In the genomic region with DNA sequence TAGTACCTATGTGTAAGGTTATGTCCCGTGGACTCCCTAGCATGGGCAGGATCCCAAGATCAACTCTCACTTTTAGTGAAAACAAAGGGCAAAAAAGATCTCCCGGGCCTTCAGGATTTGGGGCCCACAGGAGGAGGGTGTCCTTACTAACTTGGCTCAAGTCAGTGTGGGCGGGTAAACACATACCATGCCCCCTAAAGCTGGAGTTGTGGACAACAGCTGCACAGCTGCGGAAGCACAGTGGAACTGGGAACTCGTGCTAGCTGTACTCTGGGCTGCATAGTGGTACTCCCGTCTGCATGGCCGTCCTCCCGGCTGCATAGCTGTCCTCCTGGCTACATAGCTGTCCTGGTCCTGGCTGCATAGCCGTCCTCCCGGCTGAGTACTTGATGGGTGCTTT, we compare ENCODE assay signal across 10 mouse cellular contexts. TPM values are rescaled to one million over a fixed set of nuclear protein-coding genes. Genes with fewer than 3 reads are reported as not detected.
DNase-seq lines count a peak whose midpoint lies in the region; ATAC-seq and TF ChIP-seq lines count a peak whose summit lies in the region.
"Had no signal": no experiment of that assay in that cellular context is flagged by ENCODE, and none has a peak within 500 bp of the region (broad histone marks: within the 10 kb centered on the region; RNA-seq: fewer than 3 reads in every experiment).

No protein-coding gene starts in this region.

- no peaks in the 10 kb centered on the region for H3K36me3 ChIP-seq in megakaryocyte, embryonic 14.5 days (replicated peaks; ENCODE audit: low read length)
- H3K36me3 ChIP-seq in limb, embryonic 12.5 days = no peaks in the 10 kb centered on the region
- no peaks in the 10 kb centered on the region for H3K36me3 ChIP-seq in stomach, embryonic 16.5 days (ENCODE audit: control insufficient read depth, insufficient read depth, low read length)

- DNase-seq in gastrocnemius, adult 2 months = no peak
- no peak for DNase-seq in gastrocnemius, postnatal 25 days
- DNase-seq in thymus, postnatal 0 days (ENCODE audit: low spot score) = no peak
- DNase-seq in layer of hippocampus, adult 8-10 months (ENCODE audit: low spot score in 2 of 2) = no peak

- no peaks in the 10 kb centered on the region for H3K9me3 ChIP-seq in megakaryocyte, embryonic 14.5 days
- no peaks in the 10 kb centered on the region for H3K9me3 ChIP-seq in limb, embryonic 12.5 days
- H3K9me3 ChIP-seq in stomach, embryonic 16.5 days (replicated peaks; ENCODE audit: control insufficient read depth, low read length) = no peaks in the 10 kb centered on the region

- H3K4me3 ChIP-seq in gastrocnemius, adult 2 months = peak overlapping the region; percentile 71
- H3K4me3 ChIP-seq in megakaryocyte, embryonic 14.5 days (replicated peaks) = peak overlapping the region; percentile 57
- H3K4me3 ChIP-seq in limb, embryonic 12.5 days (replicated peaks) = no peak overlapping the region
- H3K4me3 ChIP-seq in stomach, embryonic 16.5 days (replicated peaks; ENCODE audit: low read length) = no peak overlapping the region

- H3K4me1 ChIP-seq in megakaryocyte, embryonic 14.5 days = peaks cover 54% of the 10 kb centered on the region
- peaks cover 47% of the 10 kb centered on the region for H3K4me1 ChIP-seq in limb, embryonic 12.5 days (replicated peaks)
- H3K4me1 ChIP-seq in stomach, embryonic 16.5 days (ENCODE audit: control insufficient read depth, insufficient read depth, low read length) = peaks cover 23% of the 10 kb centered on the region

- H3K27ac ChIP-seq in gastrocnemius, adult 2 months = peak overlapping the region; percentile 94
- peak overlapping the region; percentile 59; the same call in 1 of the 2 replicates for H3K27ac ChIP-seq in limb, embryonic 12.5 days
- peak overlapping the region; percentile 86 for H3K27ac ChIP-seq in stomach, embryonic 16.5 days (ENCODE audit: low read length)

- H3K4me2 ChIP-seq in limb, embryonic 12.5 days = no peak overlapping the region
- peak overlapping the region; percentile 64; the same call in 1 of the 2 replicates for H3K4me2 ChIP-seq in stomach, embryonic 16.5 days (ENCODE audit: low read depth, low read length)

- WGBS in limb, embryonic 12.5 days = 62% methylated on average over 10 of the region's 10 CpGs
- WGBS in stomach, embryonic 16.5 days = 60% methylated on average over 10 of the region's 10 CpGs

- intact Hi-C loops in gastrocnemius, adult 2 months (cut with DNase I) = no loop called here

- TF ChIP-seq CTCF in gastrocnemius, adult 2 months (IDR thresholded peaks at IDR 0.05) = no peak

- peaks cover 92% of the 10 kb centered on the region for H3K27me3 ChIP-seq in megakaryocyte, embryonic 14.5 days (replicated peaks)
- H3K27me3 ChIP-seq in limb, embryonic 12.5 days = peaks cover 48% of the 10 kb centered on the region
- H3K27me3 ChIP-seq in stomach, embryonic 16.5 days (ENCODE audit: control insufficient read depth, insufficient read depth, low read length) = peaks cover 3% of the 10 kb centered on the region

- no peak overlapping the region for H3K9ac ChIP-seq in limb, embryonic 12.5 days (replicated peaks)
- peak overlapping the region; percentile 14; the same call in 1 of the 2 replicates for H3K9ac ChIP-seq in stomach, embryonic 16.5 days (ENCODE audit: low read length)

- ATAC-seq in megakaryocyte, adult 5-6 weeks (ENCODE audit: poor library complexity, severe bottlenecking) = no peak
- ATAC-seq in limb, embryonic 12.5 days (ENCODE audit: insufficient number of reproducible peaks, insufficient read depth, low FRiP score, low TSS enrichment, low read depth) = no peak
- peak; percentile 14; the same call in 1 of the 2 replicates for ATAC-seq in stomach, embryonic 16.5 days (ENCODE audit: insufficient read depth, low FRiP score)

RNA-seq across cellular contexts. Expression of a gene that starts 4.1 kb away (rescaled TPM):
- 10 to 100 TPM in 1 of 2 experiments, 1 to 10 TPM in 1; 9.6 to 14.7 TPM for total RNA-seq in gastrocnemius, adult 2 months (2021)
- 10 to 100 TPM in 1 of 2 experiments, 1 to 10 TPM in 1; 7.5 to 14.7 TPM for total RNA-seq in gastrocnemius, postnatal 25 days (2021)
- polyA plus RNA-seq in megakaryocyte, embryonic 14.5 days (2012; ENCODE audit: insufficient read depth, low replicate concordance) = not detected in 2 replicates
- not detected in 2 replicates for total RNA-seq in megakaryocyte, adult 5-6 weeks (2015)
- not detected in 2 replicates for total RNA-seq in megakaryocyte, adult 5-6 weeks (2017)
- 3.1 and 3.6 TPM in 2 replicates for polyA plus RNA-seq in limb, embryonic 12.5 days (2016; fragmentation: Nextera tagmentation; extraction: Ambion mirVana)
- polyA plus RNA-seq in stomach, embryonic 16.5 days (2015; fragmentation: Nextera tagmentation; extraction: Ambion mirVana) = 19.6 and 24.8 TPM in 2 replicates
- 7.9 and 8.1 TPM in 2 replicates for polyA plus RNA-seq in thymus, postnatal 0 days (2015; fragmentation: Nextera tagmentation; extraction: Ambion mirVana)
- total RNA-seq in layer of hippocampus, adult 8-10 months (2022) = 10 to 100 TPM; 57.2 to 76.1 (median 63.0) TPM

RNA-seq across cellular contexts. Expression of a gene that starts 4.9 kb away (rescaled TPM):
- total RNA-seq in gastrocnemius, adult 2 months (2021) = 1 to 10 TPM in 1 of 2 experiments, not detected in 1; 1.0 TPM
- total RNA-seq in gastrocnemius, postnatal 25 days (2021) = under 1 TPM in 1 of 2 experiments, not detected in 1; 0.35 TPM
- not detected in 2 replicates for polyA plus RNA-seq in megakaryocyte, embryonic 14.5 days (2012; ENCODE audit: insufficient read depth, low replicate concordance)
- 0.80 TPM in 1 of 2 replicates, not detected in the other for total RNA-seq in megakaryocyte, adult 5-6 weeks (2015)
- total RNA-seq in megakaryocyte, adult 5-6 weeks (2017) = not detected in 2 replicates
- polyA plus RNA-seq in limb, embryonic 12.5 days (2016; fragmentation: Nextera tagmentation; extraction: Ambion mirVana) = 0.45 and 0.63 TPM in 2 replicates
- 1.1 and 1.6 TPM in 2 replicates for polyA plus RNA-seq in stomach, embryonic 16.5 days (2015; fragmentation: Nextera tagmentation; extraction: Ambion mirVana)
- polyA plus RNA-seq in thymus, postnatal 0 days (2015; fragmentation: Nextera tagmentation; extraction: Ambion mirVana) = 0.27 and 0.57 TPM in 2 replicates
- total RNA-seq in layer of hippocampus, adult 8-10 months (2022) = 1 to 10 TPM; 4.8 to 8.5 (median 5.8) TPM
- total RNA-seq: liver, adult 2 months had no signal
- polyA plus RNA-seq: erythroblast, embryonic 14.5 days; liver, adult 2 months had no signal

RNA-seq across cellular contexts. Expression of a gene that starts 31.4 kb away (rescaled TPM):
- 10 to 100 TPM; 11.6 to 14.4 TPM for total RNA-seq in gastrocnemius, adult 2 months (2021)
- total RNA-seq in gastrocnemius, postnatal 25 days (2021) = 1 to 10 TPM; 6.3 to 7.5 TPM
- polyA plus RNA-seq in megakaryocyte, embryonic 14.5 days (2012; ENCODE audit: insufficient read depth, low replicate concordance) = 22.9 and 66.2 TPM in 2 replicates
- 20.9 and 21.8 TPM in 2 replicates for total RNA-seq in megakaryocyte, adult 5-6 weeks (2015)
- total RNA-seq in megakaryocyte, adult 5-6 weeks (2017) = 16.2 TPM in 2 replicates
- 4.1 and 5.1 TPM in 2 replicates for polyA plus RNA-seq in limb, embryonic 12.5 days (2016; fragmentation: Nextera tagmentation; extraction: Ambion mirVana)
- polyA plus RNA-seq in stomach, embryonic 16.5 days (2015; fragmentation: Nextera tagmentation; extraction: Ambion mirVana) = 8.2 and 9.3 TPM in 2 replicates
- 8.8 and 11.2 TPM in 2 replicates for polyA plus RNA-seq in thymus, postnatal 0 days (2015; fragmentation: Nextera tagmentation; extraction: Ambion mirVana)
- 1 to 10 TPM; 1.1 to 2.5 (median 1.8) TPM for total RNA-seq in layer of hippocampus, adult 8-10 months (2022)

Comparison
In these comparisons a context has a peak if more than half of its experiments do, and no peak if none do; other contexts are left out.
1. H3K4me3 ChIP-seq: peak in gastrocnemius, adult 2 months (single experiment) and megakaryocyte, embryonic 14.5 days (single experiment); none in limb, embryonic 12.5 days (single experiment) and stomach, embryonic 16.5 days (single experiment).
2. RNA of a gene that starts 4.1 kb away (total RNA-seq): 57.2 to 76.1 TPM in layer of hippocampus, adult 8-10 months, 9.6 to 14.7 TPM in gastrocnemius, adult 2 months and 7.5 to 14.7 TPM in gastrocnemius, postnatal 25 days; not detected in megakaryocyte, adult 5-6 weeks; every median in the first group is over 4 times any median in the second.
3. Peak in every context shown above with its lines, with median percentiles within 50 percentile points of each other: H3K27ac ChIP-seq.